Mouse (Mus musculus) forebrain, embryonic 10.5 days (tissue): ENCODE data around the gene Robo1. TPM values are rescaled to one million over a fixed set of nuclear protein-coding genes. Genes with fewer than 3 reads are reported as not detected.

Experiments
- DNase-seq: peaks from one replicate; pipeline ENCODE4 v3.0.0-alpha.2; 2017; ENCODE audit warnings: low spot score; ENCODE audit errors: extremely low spot score
- H3K27ac ChIP-seq: fragments of 300-500 bp; sonication (generic); 2 replicates; pipeline ENCODE4 v1.5.1; 2016; ENCODE audit warnings: mild to moderate bottlenecking
- H3K27me3 ChIP-seq: fragments of 300-500 bp; sonication (generic); 2 replicates; pipeline ENCODE4 v1.6.1; 2016; ENCODE audit warnings: mild to moderate bottlenecking; ENCODE audit not compliant: poor library complexity, severe bottlenecking
- H3K36me3 ChIP-seq: fragments of 300-500 bp; sonication (generic); replicated peaks from 2 replicates; pipeline ENCODE4 v1.6.1; 2016; ENCODE audit warnings: mild to moderate bottlenecking, moderate library complexity
- H3K4me1 ChIP-seq: fragments of 300-500 bp; sonication (generic); 2 replicates; pipeline ENCODE4 v1.6.1; 2016
- H3K4me3 ChIP-seq: fragments of 300-500 bp; sonication (generic); 2 replicates; pipeline ENCODE4 v1.5.1; 2016; ENCODE audit warnings: mild to moderate bottlenecking, moderate library complexity
- H3K9me3 ChIP-seq: fragments of 300-500 bp; sonication (generic); 2 replicates; pipeline ENCODE4 v1.6.1; 2016; ENCODE audit warnings: mild to moderate bottlenecking, moderate library complexity
- WGBS: fragments of 180-500 bp; shearing (Covaris S2); methylation state at CpG from one replicate; pipeline ENCODE4 v1.1.7; 2016; 5-methylcytosine and 5-hydroxymethylcytosine counted together
- polyA plus RNA-seq: library from polyadenylated mRNA; unstranded; fragments of >200 nt; fragmentation: Nextera tagmentation; extraction: Ambion mirVana; gene quantifications from 2 replicates; pipeline ENCODE4 v1.2.1, GENCODE M21; 2016

The Robo1 gene
- polyA plus RNA-seq, 1 experiment from 2014 or later, result 22.0 TPM

DNA sequence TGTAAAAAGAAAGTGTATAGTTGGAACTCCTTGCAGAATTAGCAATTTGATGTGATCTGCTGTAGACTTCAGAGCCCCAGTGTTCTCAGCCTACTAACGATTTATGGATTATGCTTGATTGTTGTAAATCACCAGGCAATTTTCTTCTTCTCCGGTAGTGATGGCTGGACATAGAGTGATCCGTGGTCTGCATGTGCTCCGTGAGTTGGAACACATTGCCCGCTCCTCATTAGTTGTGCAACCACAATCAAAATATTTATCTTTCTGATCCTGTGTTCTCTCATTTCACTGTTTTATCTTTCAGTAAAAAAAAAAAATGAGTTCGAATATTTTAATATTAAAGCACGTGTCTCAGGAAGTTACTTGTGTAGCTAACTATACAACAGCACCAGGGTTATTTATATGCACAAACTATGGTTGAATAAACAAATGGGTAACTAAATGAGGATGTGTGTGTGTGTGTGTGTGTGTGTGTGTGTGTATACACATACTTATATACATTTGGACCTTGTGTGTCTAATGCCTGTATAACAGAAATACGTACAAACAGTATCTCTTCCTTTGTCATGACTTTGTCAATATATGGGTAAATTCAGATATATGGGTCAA lies 331.3 kb downstream of the Robo1 start:
- no peak overlapping the region for H3K4me3 ChIP-seq
- H3K27ac ChIP-seq, result no peak overlapping the region
- H3K4me1 ChIP-seq, result peaks cover 4% of the 10 kb centered on the region; the same call in 1 of the 2 replicates
- no peaks in the 10 kb centered on the region for H3K27me3 ChIP-seq
- H3K9me3 ChIP-seq, result no peaks in the 10 kb centered on the region
- DNase-seq, result no peak
- WGBS, result 94% methylated on average over 8 of the region's 8 CpGs
- no peaks in the 10 kb centered on the region for H3K36me3 ChIP-seq

DNA sequence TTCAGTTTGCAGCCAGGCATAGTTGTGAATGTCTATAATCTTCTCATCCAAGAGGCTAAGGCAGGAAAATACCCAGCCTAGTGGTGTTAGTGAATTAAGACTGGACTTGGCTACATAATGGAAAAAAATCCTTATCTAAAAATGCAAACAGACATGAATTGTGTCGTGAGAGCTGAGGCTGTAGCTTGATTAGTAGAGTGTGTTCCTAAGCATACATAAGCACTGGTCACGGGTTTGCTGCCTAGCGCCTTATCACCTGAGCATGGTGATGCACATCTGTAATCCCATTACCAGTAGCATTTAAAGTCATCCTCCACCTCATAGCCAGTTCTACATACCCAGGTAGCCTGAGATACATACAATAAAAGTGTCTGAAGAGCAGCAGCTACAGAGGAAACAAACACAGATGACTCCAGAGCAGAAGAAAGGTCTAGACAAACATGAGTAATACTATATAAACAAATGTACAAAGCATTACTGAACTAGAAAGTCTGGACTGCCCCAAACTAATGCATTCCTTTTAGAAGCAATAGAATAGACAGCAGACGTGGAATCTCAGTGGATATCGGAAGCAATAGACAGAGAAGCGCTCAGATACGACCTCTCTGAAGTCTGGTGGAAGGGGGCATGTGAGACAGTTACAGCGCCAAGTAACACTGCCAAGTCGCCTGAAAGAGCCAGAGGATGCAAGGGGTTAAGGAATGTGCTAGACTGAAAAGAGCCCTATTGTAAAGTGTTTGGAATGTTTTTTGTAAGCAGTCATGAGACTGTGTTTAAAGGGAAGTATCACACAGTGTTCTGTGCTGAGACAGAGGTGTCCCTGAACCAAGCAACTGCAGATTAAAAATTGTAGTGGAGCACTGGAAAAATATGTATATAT lies 333.1 kb downstream of the Robo1 start:
- no peak overlapping the region for H3K27ac ChIP-seq
- no peak overlapping the region for H3K4me3 ChIP-seq
- no peaks in the 10 kb centered on the region for H3K27me3 ChIP-seq
- WGBS, result 82% methylated on average over 9 of the region's 9 CpGs
- no peaks in the 10 kb centered on the region for H3K9me3 ChIP-seq
- no peak for DNase-seq
- H3K4me1 ChIP-seq, result peaks cover 18% of the 10 kb centered on the region
- H3K36me3 ChIP-seq, result no peaks in the 10 kb centered on the region

DNA sequence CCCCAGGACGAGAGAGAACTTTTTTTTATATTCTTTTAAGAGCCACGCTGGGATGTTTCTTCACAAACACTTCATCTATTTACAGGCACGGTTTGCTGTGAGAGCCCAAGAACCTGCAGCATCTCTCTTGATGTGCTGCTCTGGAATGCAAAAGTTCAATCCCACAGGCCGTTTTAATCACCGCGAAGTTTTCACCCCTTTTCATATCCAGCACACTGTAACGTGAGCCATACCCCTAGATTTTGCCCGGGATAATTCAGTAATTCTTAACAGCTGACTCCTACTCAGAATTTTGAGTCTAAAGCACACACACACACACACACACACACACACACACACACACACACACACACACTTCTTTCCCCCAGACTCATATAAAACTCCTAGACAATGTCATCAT lies 337.8 kb downstream of the Robo1 start:
- H3K27ac ChIP-seq, result no peak overlapping the region; the same call in 1 of the 2 replicates
- 54% methylated on average over 8 of the region's 8 CpGs for WGBS

DNA sequence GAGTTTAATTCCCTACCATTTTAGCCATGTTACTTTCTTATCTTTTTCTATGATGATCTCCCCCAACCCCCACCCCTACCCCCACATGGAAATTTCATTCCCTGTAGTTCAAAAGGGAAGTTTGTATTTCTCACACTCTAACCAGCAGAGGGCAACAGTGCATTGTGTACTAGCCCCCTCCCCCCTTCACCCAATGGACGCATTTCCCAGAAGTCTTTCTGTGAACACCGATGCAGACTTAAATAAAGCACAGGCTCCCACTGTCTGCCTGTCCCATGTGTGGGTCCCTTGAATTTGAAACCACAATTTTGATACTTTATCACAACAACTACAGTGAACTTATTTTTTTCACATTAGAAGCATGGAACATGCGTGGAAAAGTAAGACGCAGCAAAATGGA lies 341.2 kb downstream of the Robo1 start:
- DNase-seq, result peak; percentile 54
- no peaks in the 10 kb centered on the region for H3K36me3 ChIP-seq
- H3K27ac ChIP-seq, result no peak overlapping the region
- H3K4me1 ChIP-seq, result peaks cover 35% of the 10 kb centered on the region
- WGBS, result 40% methylated on average over 4 of the region's 4 CpGs
- no peak overlapping the region for H3K4me3 ChIP-seq
- H3K9me3 ChIP-seq, result no peaks in the 10 kb centered on the region
- no peaks in the 10 kb centered on the region for H3K27me3 ChIP-seq

More for the DNA sequence above, 337.8 kb downstream of the Robo1 start:
- no peak overlapping the region for H3K4me3 ChIP-seq
- H3K4me1 ChIP-seq, result peaks cover 31% of the 10 kb centered on the region
- H3K9me3 ChIP-seq, result no peaks in the 10 kb centered on the region
- no peaks in the 10 kb centered on the region for H3K27me3 ChIP-seq
- no peaks in the 10 kb centered on the region for H3K36me3 ChIP-seq
- DNase-seq, result no peak

DNA sequence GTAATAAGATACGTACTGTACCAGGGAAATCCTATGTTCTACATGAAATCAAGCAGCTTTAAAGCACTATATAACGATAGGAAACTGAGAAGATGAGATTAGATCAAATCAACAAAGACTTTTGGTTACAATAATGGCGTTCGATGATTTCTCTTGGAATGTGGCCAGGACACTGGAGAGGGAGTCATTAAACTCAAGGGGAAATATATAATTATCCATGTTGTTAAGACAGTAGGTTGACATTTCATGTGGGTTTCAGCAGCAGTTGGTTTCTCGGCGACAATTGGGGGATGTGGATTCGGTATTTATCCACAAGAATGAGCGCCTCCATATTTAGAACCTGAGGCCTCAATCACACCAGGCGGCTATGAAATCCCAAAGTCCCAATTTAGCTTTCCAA lies 347.3 kb downstream of the Robo1 start:
- no peaks in the 10 kb centered on the region for H3K9me3 ChIP-seq
- no peaks in the 10 kb centered on the region for H3K36me3 ChIP-seq
- no peak for DNase-seq
- 90% methylated on average over 9 of the region's 9 CpGs for WGBS
- H3K4me3 ChIP-seq, result no peak overlapping the region
- H3K27ac ChIP-seq, result no peak overlapping the region
- peaks cover 11% of the 10 kb centered on the region for H3K27me3 ChIP-seq
- peaks cover 7% of the 10 kb centered on the region; the same call in 1 of the 2 replicates for H3K4me1 ChIP-seq

DNA sequence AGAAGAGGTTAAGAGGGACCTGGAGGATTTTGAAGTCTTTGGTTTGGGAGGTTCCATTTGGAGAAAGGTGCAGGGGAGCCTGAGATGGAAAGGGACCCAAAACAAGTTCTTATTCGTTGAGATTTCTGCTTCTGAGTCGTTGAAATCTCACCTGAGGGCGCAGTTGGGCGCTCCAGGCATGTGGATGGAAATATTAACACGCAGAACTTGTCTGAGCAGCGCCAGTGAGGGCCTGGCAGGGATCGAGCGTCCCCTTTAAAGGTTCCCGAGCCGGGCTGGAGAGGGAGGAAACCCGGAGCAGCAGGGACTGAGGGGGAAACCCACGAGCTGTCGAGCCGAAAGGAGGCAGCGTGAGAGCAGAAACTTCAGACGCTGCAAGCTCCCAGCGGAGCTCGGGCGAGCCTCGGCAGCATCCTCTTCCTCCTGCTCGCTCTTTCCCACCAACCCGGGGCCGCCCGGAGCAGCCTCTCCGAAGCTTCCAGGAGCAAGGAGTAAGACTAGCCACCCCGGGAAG lies 354.8 kb downstream of the Robo1 start:
- peak overlapping the region; percentile 68 for H3K4me3 ChIP-seq
- under 1% methylated on average over 26 of the region's 26 CpGs for WGBS
- H3K27ac ChIP-seq, result peak overlapping the region; percentile 96

DNA sequence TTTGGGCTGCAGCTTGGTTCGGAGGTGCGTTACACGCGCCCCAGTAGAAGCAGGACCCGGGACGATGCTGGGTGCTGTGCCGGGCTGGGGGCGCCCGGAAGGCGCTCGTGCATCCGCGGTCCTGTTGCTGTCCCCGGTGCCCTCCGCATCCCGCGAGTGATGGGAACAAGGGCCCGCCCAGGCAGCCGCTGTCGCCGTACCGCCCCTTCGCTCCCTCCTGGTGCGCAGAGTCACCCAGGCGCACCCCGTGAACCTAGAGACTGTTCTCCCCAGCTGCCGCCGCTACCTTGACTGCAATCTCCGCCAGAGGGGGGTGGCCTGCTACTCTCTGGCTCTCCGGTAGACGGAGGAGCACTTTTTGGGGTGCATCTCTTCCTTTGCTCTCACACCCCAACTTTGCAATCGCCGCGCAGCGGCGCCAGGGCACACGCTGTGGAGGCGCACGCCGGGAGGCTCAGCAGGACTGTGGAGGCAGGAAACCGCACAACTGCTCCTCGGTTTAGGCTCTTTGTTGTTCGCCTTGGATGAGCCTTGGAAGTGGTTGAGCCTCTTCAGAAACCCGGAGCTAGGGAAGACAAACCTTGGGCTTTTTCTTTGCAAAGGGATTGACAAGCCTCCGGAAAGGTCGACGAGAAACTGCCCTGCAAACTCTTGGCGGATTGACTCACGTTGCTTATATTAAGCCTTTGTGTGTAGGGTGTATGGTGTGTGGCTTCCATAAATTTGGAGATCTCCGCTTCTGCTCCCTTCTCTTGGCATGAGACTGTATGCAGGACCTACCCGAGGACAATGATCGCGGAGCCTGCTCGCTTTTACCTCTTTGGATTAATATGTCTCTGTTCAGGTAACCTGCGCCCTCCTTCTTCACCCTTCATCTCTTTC lies 355.5 kb downstream of the Robo1 start:
- DNase-seq, result peak; percentile 49

More for the DNA sequence above, 354.8 kb downstream of the Robo1 start:
- Histone ChIP-seq H3K9me3 (no peaks in the 10 kb centered on the region), H3K27me3 (peaks cover 11% of the 10 kb centered on the region), H3K4me1 (peaks cover 36% of the 10 kb centered on the region), H3K36me3 (0 out of 2 replicates have a peak, but pooled peaks cover 3% of the 10 kb centered on the region)
- DNase-seq, result peak; percentile 88

DNA sequence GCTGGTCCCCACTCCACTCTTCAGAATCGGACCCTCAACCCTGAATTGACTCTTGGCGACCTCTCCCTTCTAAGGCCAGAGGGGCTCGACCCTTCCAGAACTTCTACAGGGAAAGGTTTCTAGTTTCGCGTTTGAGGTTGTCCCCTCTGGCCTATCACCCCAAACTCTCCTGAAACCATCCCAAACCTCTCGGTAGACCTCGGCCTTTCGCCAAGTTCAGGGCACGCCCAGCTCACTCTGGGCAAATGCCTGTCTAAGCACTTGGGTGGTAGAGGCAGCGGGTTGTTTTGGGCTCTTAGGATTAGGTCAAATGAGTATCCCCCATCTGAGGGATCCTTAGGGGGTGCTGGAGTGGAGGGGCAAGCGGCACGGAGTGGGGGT lies 356.1 kb downstream of the Robo1 start:
- Histone ChIP-seq H3K27me3 (peaks cover 10% of the 10 kb centered on the region), H3K27ac (peak overlapping the region; percentile 96), H3K36me3 (0 out of 2 replicates have a peak, but pooled peaks cover 3% of the 10 kb centered on the region), H3K4me1 (peaks cover 36% of the 10 kb centered on the region), H3K4me3 (peak overlapping the region; percentile 68), H3K9me3 (no peaks in the 10 kb centered on the region)
- under 1% methylated on average over 12 of the region's 12 CpGs for WGBS
- peak; percentile 36 for DNase-seq

More for the DNA sequence above, 355.5 kb downstream of the Robo1 start:
- H3K27ac ChIP-seq, result peak overlapping the region; percentile 96
- H3K4me1 ChIP-seq, result peaks cover 36% of the 10 kb centered on the region
- 0 out of 2 replicates have a peak, but pooled peaks cover 3% of the 10 kb centered on the region for H3K36me3 ChIP-seq
- H3K4me3 ChIP-seq, result peak overlapping the region; percentile 68
- no peaks in the 10 kb centered on the region for H3K9me3 ChIP-seq
- under 1% methylated on average over 55 of the region's 55 CpGs for WGBS
- peaks cover 11% of the 10 kb centered on the region for H3K27me3 ChIP-seq

DNA sequence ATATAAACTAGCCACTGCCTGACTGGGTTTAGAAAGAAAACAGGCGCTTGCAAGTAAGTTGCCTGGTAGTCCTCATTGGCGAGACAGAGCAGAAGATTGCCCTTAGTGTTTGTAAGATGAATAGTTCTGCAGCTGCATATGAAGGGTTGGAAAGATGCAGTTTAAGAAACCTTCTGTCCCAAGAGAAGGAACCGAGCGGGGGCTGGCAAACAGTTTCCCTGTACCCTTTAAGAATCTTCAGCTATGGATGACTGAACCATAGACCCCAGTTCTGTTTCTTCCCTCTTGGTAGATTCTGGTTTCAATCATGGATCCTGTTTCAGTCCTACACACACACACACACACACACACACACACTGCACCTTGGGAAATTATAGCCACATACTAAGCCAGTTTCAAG lies 356.7 kb downstream of the Robo1 start:
- H3K27me3 ChIP-seq, result peaks cover 4% of the 10 kb centered on the region
- H3K9me3 ChIP-seq, result no peaks in the 10 kb centered on the region
- H3K36me3 ChIP-seq, result 0 out of 2 replicates have a peak, but pooled peaks cover 3% of the 10 kb centered on the region
- no peak for DNase-seq
- WGBS, result 11% methylated on average over 4 of the region's 4 CpGs
- H3K4me1 ChIP-seq, result peaks cover 41% of the 10 kb centered on the region
- peak overlapping the region; percentile 96 for H3K27ac ChIP-seq
- peak overlapping the region; percentile 68 for H3K4me3 ChIP-seq

DNA sequence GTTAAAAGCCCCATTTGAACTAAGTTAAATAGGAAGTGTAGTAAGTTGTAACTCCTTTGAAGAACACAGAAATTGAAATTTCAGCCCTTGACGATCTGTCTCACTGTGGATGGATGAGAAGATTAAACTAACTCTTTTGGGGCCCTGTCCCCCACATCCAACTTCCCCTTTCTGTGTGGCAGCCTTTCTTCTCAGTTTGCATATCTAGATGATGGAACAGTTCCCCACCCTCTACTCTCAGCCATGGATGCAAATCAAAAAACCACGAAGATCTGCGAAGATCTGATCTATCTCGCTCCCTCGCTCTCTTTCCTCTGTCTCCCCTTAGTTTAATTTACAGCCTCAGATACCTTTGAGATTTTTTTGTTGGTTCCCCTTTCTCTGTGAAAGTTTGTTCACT lies 357.3 kb downstream of the Robo1 start:
- H3K27ac ChIP-seq, result no peak overlapping the region
- no peaks in the 10 kb centered on the region for H3K9me3 ChIP-seq
- WGBS, result 61% methylated on average over 5 of the region's 5 CpGs
- no peak for DNase-seq
- H3K4me3 ChIP-seq, result peak overlapping the region; percentile 68
- H3K27me3 ChIP-seq, result no peaks in the 10 kb centered on the region
- H3K4me1 ChIP-seq, result peaks cover 47% of the 10 kb centered on the region
- H3K36me3 ChIP-seq, result 0 out of 2 replicates have a peak, but pooled peaks cover 3% of the 10 kb centered on the region

DNA sequence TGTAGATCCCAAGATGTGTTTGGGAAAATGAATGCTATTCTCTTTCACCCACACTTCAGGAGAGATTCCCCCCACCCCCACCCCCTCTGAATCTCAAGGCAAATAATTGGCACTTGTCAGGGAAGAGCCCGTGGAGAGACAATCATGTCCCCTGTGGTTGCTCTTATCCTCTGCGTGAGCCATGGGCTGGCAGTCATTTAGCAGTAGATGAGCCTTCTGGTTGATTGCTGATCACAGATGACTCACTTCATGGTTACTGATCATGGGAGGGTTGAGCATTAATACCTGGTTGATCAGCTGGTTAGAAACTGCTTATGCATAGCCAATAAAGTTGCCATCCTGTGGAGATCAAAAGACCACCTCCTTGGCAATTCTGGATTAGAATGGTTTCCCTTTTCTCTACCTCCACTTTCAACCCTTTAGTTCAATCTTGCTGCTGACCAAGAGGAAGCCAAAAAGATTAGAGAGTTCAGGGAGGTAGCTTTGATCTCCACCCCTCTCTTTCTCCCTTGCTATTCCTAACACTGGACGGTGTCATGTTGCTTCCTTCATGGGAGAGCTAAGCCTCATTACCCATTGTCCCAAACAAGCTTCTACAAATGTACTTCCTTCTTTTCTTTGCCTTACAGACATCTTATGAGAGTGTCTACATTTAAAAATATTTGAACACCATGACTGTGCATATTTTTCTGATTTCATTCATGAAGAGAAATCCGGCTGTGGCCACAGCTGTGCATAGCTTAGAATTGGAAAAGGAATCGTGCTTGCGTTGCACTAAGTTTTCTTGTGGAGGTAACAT lies 362.3 kb downstream of the Robo1 start:
- peaks cover 25% of the 10 kb centered on the region for H3K4me1 ChIP-seq
- H3K27ac ChIP-seq, result no peak overlapping the region
- no peaks in the 10 kb centered on the region for H3K9me3 ChIP-seq
- no peak for DNase-seq
- 27% methylated on average over 6 of the region's 6 CpGs for WGBS
- H3K4me3 ChIP-seq, result no peak overlapping the region
- peaks cover 5% of the 10 kb centered on the region; the same call in 1 of the 2 replicates for H3K36me3 ChIP-seq
- H3K27me3 ChIP-seq, result no peaks in the 10 kb centered on the region
